Mouse (Mus musculus): ENCODE data around the gene Hcfc1r1. TPM values are rescaled to one million over a fixed set of nuclear protein-coding genes. Genes with fewer than 3 reads are reported as not detected.

Gene Hcfc1r1
- total RNA-seq, 2 experiments from 2014 or later = 193 to 207 TPM

- intact Hi-C loops (cut with DNase I) = loop anchor here (5.0 kb wide), 1 partner anchor 112 kb away; the partner anchor contains the start of gene Zfp213
- no peak for DNase-seq (ENCODE audit: low spot score)
Measured at GRCm38 (mm10) chr17:23674271-23674952, 1.0 kb downstream of the Hcfc1r1 start.

- intact Hi-C loops (cut with DNase I) = no loop called here
- DNase-seq (ENCODE audit: low spot score) = peak; percentile 61
Measured at GRCm38 (mm10) chr17:23675127-23675526, 1.7 kb downstream of the Hcfc1r1 start.

- intact Hi-C loops (cut with DNase I) = no loop called here
- DNase-seq (ENCODE audit: low spot score) = peak; percentile 45
Measured at GRCm38 (mm10) chr17:23675564-23676281, 2.3 kb downstream of the Hcfc1r1 start.

- intact Hi-C loops (cut with DNase I) = loop anchor here (1.0 kb wide), 1 partner anchor 23 kb away; no protein-coding TSS in a partner anchor
- DNase-seq (ENCODE audit: low spot score) = peak; percentile 29
Measured at GRCm38 (mm10) chr17:23676473-23677031, 3.2 kb downstream of the Hcfc1r1 start.

- intact Hi-C loops (cut with DNase I) = loop anchor here (1.0 kb wide), 1 partner anchor 22 kb away; no protein-coding TSS in a partner anchor
- peak; percentile 82 for DNase-seq (ENCODE audit: low spot score)
Measured at GRCm38 (mm10) chr17:23677236-23677679, 3.9 kb downstream of the Hcfc1r1 start, which contains the start of gene Tnfrsf12a. Tnfrsf12a (minus strand) TSS chr17:23677468.

GRCm38 (mm10) chr17:23679127-23679835, 5.9 kb downstream of the Hcfc1r1 start, which contains the start of gene Cldn6:
Cldn6 (plus strand) TSS chr17:23679249.
- DNase-seq (ENCODE audit: low spot score) = no peak
- intact Hi-C loops (cut with DNase I) = loop anchor here (1.0 kb wide), 1 partner anchor 46 kb away; no protein-coding TSS in a partner anchor

GRCm38 (mm10) chr17:23680336-23680735, 6.9 kb downstream of the Hcfc1r1 start:
- DNase-seq (ENCODE audit: low spot score) = no peak
- intact Hi-C loops (cut with DNase I) = no loop called here

GRCm38 (mm10) chr17:23681086-23681485, 7.7 kb downstream of the Hcfc1r1 start:
- no peak for DNase-seq (ENCODE audit: low spot score)
- intact Hi-C loops (cut with DNase I) = no loop called here

GRCm38 (mm10) chr17:23682092-23682491, 8.7 kb downstream of the Hcfc1r1 start:
- intact Hi-C loops (cut with DNase I) = no loop called here
- DNase-seq (ENCODE audit: low spot score) = no peak

GRCm38 (mm10) chr17:23682530-23682929, 9.1 kb downstream of the Hcfc1r1 start:
- intact Hi-C loops (cut with DNase I) = no loop called here
- DNase-seq (ENCODE audit: low spot score) = no peak

GRCm38 (mm10) chr17:23683226-23683625, 9.8 kb downstream of the Hcfc1r1 start:
- no peak for DNase-seq (ENCODE audit: low spot score)
- intact Hi-C loops (cut with DNase I) = no loop called here

GRCm38 (mm10) chr17:23683856-23684672, 10.7 kb downstream of the Hcfc1r1 start, which contains the start of gene Cldn9:
Cldn9 (minus strand) TSS chr17:23684026.
- intact Hi-C loops (cut with DNase I) = no loop called here
- DNase-seq (ENCODE audit: low spot score) = no peak

GRCm38 (mm10) chr17:23694491-23694890, 21.1 kb downstream of the Hcfc1r1 start:
- intact Hi-C loops (cut with DNase I) = no loop called here
- DNase-seq (ENCODE audit: low spot score) = no peak

- no peak for DNase-seq (ENCODE audit: low spot score)
- intact Hi-C loops (cut with DNase I) = no loop called here
Measured at GRCm38 (mm10) chr17:23695801-23696200, 22.4 kb downstream of the Hcfc1r1 start.

GRCm38 (mm10) chr17:23699131-23700077, 26.0 kb downstream of the Hcfc1r1 start:
- intact Hi-C loops (cut with DNase I) = loop anchor here (1.0 kb wide), 1 partner anchor 22 kb away; the partner anchor contains the start of gene Tnfrsf12a
- DNase-seq (ENCODE audit: low spot score) = peak; percentile 23

GRCm38 (mm10) chr17:23700079-23700478, 26.7 kb downstream of the Hcfc1r1 start:
- intact Hi-C loops (cut with DNase I) = no loop called here
- peak; percentile 81 for DNase-seq (ENCODE audit: low spot score)

GRCm38 (mm10) chr17:23703301-23703700, 29.9 kb downstream of the Hcfc1r1 start:
- intact Hi-C loops (cut with DNase I) = no loop called here
- no peak for DNase-seq (ENCODE audit: low spot score)

- intact Hi-C loops (cut with DNase I) = loop anchor here (1.0 to 5.0 kb wide), 2 partner anchors 43 to 137 kb away; no protein-coding TSS in a partner anchor
- no peak for DNase-seq (ENCODE audit: low spot score)
Measured at GRCm38 (mm10) chr17:23704741-23705140, 31.3 kb downstream of the Hcfc1r1 start.
